Mouse (Mus musculus): Measurements from ENCODE around the gene Cd209c.

DNA sequence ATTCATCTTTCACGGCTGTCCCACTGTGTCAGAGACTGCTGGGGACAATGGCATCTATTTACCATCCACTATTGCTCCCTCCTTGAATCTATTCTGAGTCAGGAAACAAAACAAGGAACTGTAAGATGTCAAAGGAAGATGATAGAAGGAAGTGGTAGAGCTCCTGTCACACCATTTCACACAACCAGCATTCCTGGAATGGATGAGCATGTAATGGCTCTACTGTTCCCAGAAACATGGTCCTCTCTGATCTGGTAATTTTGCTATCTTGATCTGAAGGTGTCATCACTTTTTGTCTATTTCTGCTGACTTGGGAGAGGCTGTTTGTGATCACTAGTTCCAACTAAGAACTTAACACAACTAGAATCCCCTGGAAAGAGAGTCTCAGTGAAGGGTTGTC, at the start of gene Cd209c:
- TF ChIP-seq GATA1 (IDR thresholded peaks at IDR 0.05; ENCODE audit: borderline replicate concordance, low read length) (no peak), FLI1 (IDR thresholded peaks at IDR 0.05; ENCODE audit: low read length) (no peak)
